Mouse (Mus musculus): Measurements from ENCODE around the gene Krtap4-1. TPM values are rescaled to one million over a fixed set of nuclear protein-coding genes. Genes with fewer than 3 reads are reported as not detected.
"Not testable (repeated sequence)": the region's sequence is repeated elsewhere in the genome, so short reads cannot be mapped to it uniquely, and the experiment has no call there.

The Krtap4-1 gene
- polyA plus RNA-seq, 1 experiment from 2014 or later, result not detected

DNA sequence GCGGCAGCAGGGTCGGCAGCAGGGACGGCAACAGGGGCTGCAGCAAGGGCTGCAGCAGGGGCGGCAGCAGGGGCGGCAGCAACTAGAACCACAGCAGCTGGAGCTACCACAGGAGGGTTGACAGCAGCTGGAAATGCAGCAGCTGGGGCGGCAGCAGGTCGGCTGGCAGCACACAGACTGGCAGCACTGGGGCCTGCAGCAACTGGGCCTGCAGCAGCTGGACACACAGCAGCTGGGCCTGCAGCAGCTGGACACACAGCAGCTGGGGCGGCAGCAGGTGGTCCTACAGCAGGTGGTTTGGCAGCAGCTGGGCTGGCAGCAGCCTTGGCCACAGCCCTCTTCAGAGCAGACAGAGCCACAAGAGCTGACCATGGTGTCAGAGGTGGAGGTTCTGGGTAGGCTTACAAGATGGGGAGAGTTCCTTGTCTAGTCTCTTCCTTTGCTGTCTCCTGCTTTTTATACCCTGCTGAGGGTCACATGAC lies 6.7 kb upstream of the Krtap4-1 start, which contains the start of gene Krtap4-2:
Gene Krtap4-2, minus strand, starts transcription at position 432 of the 482 bp plus-strand sequence.
- no peak within 1 kb of the TSS for H3K9ac ChIP-seq
- H3K36me3 ChIP-seq, result no peaks in the 10 kb centered on the region
- H3K4me3 ChIP-seq, result no peak within 1 kb of the TSS
- 36% methylated on average over 8 of the region's 8 CpGs for WGBS
- H3K4me1 ChIP-seq, result no peaks in the 10 kb centered on the region
- no peaks in the 10 kb centered on the region for H3K9me3 ChIP-seq
- H3K4me2 ChIP-seq (replicated peaks), result no peak within 1 kb of the TSS
- no peak within 1 kb of the TSS for H3K27ac ChIP-seq
- no peaks in the 10 kb centered on the region; the same call in 1 of the 2 replicates for H3K27me3 ChIP-seq
- no peak for ATAC-seq (ENCODE audit: insufficient number of reproducible peaks, insufficient read depth, low FRiP score, low TSS enrichment)

DNA sequence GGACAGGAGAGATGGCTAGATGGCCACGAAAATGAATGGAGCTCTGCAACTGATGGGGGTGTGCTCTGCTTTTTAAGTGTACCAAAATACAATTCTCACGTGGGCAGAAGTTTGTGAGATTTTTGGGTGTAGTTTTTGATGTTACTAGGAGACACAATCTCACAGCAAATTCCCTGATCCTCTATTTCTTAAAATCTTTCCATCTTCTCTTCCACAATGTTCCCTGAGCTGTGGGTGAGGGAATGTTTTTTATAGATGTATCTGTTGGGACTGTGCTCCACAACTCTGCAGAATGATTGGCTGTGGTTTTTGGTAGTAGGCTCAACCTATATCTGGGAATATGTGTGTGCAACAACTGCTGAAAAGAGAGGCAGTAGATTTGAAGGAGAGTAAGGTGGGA lies 5.3 kb upstream of the Krtap4-1 start:
- no peak overlapping the region for H3K4me3 ChIP-seq
- H3K4me1 ChIP-seq, result no peaks in the 10 kb centered on the region
- no peak overlapping the region for H3K27ac ChIP-seq
- no peaks in the 10 kb centered on the region for H3K9me3 ChIP-seq
- whole genome bisulfite sequencing, result 64% methylated on average over 2 of the region's 2 CpGs
- no peak overlapping the region for H3K9ac ChIP-seq
- no peaks in the 10 kb centered on the region for H3K36me3 ChIP-seq
- H3K4me2 ChIP-seq (replicated peaks), result no peak overlapping the region
- no peaks in the 10 kb centered on the region; the same call in 1 of the 2 replicates for H3K27me3 ChIP-seq
- ATAC-seq (ENCODE audit: insufficient number of reproducible peaks, insufficient read depth, low FRiP score, low TSS enrichment), result no peak

- no peak for ATAC-seq (ENCODE audit: insufficient number of reproducible peaks, insufficient read depth, low FRiP score, low TSS enrichment)
- WGBS, result 72% methylated on average over 3 of the region's 3 CpGs
- no peak overlapping the region for H3K4me3 ChIP-seq
- H3K27me3 ChIP-seq, result no peaks in the 10 kb centered on the region; the same call in 1 of the 2 replicates
- H3K27ac ChIP-seq, result no peak overlapping the region
- H3K36me3 ChIP-seq, result no peaks in the 10 kb centered on the region
- no peaks in the 10 kb centered on the region for H3K4me1 ChIP-seq
- H3K9me3 ChIP-seq, result no peaks in the 10 kb centered on the region
- no peak overlapping the region for H3K9ac ChIP-seq
- H3K4me2 ChIP-seq (replicated peaks), result no peak overlapping the region
Measured at GRCm38 (mm10) chr11:99630890-99631289, 2.9 kb upstream of the Krtap4-1 start.

GRCm38 (mm10) chr11:99620335-99620734 lies 7.7 kb downstream of the Krtap4-1 start, which contains the start of gene Gm11562:
Gene Gm11562 (minus strand): TSS chr11:99620435.
- Histone ChIP-seq H3K4me3 (no peak within 1 kb of the TSS), H3K9ac (no peak within 1 kb of the TSS), H3K9me3 (no peaks in the 10 kb centered on the region), H3K27me3 (no peaks in the 10 kb centered on the region), H3K27ac (no peak within 1 kb of the TSS), H3K36me3 (no peaks in the 10 kb centered on the region), H3K4me1 (no peaks in the 10 kb centered on the region), H3K4me2 (replicated peaks) (no peak within 1 kb of the TSS)
- 86% methylated on average over 2 of the region's 2 CpGs for WGBS
- ATAC-seq (ENCODE audit: insufficient number of reproducible peaks, insufficient read depth, low FRiP score, low TSS enrichment), result no peak

DNA sequence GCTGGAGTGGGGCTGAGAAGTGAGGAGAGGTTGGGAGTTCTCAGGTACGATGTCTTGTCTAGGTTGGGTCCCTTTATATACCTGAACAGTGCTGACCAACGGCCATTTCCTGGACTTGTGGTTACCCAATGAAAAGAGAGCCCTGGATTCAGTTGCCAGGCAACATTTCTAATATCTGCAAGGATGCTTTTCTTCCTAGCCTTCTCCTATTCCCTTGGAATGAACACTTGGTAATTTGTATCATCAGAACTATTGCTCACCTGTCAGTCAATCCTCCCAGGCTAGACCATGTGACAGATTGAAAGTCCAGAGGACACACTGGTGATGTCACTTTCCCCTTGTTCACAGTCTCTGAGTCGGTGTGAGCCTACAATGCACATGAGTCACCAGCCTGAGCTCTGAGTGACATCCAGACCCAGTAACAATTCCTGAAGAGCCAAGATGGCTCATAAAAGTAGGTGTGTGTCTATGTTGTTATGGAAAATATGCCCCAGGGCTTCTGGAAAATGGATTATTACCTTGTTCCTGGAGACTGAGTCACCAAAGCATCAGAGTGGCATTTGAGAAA lies 13.2 kb downstream of the Krtap4-1 start, which contains the start of gene Krtap2-4:
Gene Krtap2-4, minus strand, starts transcription at position 51 of the 568 bp plus-strand sequence.
- Histone ChIP-seq H3K36me3 (no peaks in the 10 kb centered on the region), H3K4me3 (no peak within 1 kb of the TSS), H3K9ac (no peak within 1 kb of the TSS), H3K27me3 (no peaks in the 10 kb centered on the region), H3K27ac (no peak within 1 kb of the TSS), H3K4me2 (replicated peaks) (no peak within 1 kb of the TSS), H3K4me1 (no peaks in the 10 kb centered on the region), H3K9me3 (no peaks in the 10 kb centered on the region)
- ATAC-seq (ENCODE audit: insufficient number of reproducible peaks, insufficient read depth, low FRiP score, low TSS enrichment), result no peak
- WGBS, result 82% methylated on average over 3 of the region's 3 CpGs

DNA sequence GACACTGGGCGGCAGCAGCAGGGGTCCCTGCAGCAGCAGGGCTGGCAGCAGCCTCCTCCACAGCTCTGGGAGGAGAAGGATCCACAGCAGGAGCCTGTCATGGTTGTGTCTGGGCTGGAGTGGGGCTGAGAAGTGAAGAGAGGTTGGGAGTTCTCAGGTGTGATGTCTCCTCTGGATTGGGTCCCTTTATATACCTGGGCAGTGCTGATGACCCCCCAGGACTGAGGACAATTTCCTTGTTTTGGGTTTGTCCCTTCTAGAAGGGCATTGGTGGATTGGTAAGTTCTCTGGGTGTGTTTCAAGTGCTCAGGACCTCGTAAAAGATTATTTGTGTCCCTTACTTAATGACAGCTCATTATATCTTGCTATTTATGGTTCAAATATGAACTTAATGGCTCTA lies 17.9 kb downstream of the Krtap4-1 start, which contains the start of gene Gm11937:
Gene Gm11937, minus strand, starts transcription at position 101 of the 400 bp plus-strand sequence.
- H3K4me1 ChIP-seq; H3K9me3 ChIP-seq; H3K36me3 ChIP-seq; H3K27ac ChIP-seq; H3K27me3 ChIP-seq; H3K4me3 ChIP-seq; ATAC-seq (ENCODE audit: insufficient number of reproducible peaks, insufficient read depth, low FRiP score, low TSS enrichment); H3K9ac ChIP-seq; H3K4me2 ChIP-seq (replicated peaks): not testable (repeated sequence)
- WGBS, result 74% methylated on average over 1 of the region's 2 CpGs

DNA sequence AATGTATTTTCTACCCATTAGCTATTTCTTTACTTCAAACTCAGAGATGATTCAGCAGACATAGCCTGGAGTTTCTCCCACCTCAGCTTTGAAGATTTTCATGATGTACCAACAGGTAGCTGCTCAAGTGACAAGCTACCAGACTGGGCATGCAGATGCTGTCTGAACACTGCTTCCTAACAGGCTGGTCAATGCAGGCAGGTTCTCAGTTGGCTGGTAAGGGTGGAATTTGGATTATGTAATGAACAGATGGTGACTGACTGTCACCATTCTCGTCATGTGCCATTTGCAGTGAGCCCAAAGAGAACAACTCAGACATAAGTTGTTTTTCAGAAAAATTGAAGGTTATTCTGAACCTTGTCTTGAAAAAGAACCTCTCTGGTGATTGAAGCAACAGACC lies 18.9 kb downstream of the Krtap4-1 start:
- H3K4me2 ChIP-seq (replicated peaks), result no peak overlapping the region
- H3K4me3 ChIP-seq, result no peak overlapping the region
- no peak overlapping the region for H3K27ac ChIP-seq
- WGBS, result 68% methylated on average over 1 of the region's 1 CpGs
- no peaks in the 10 kb centered on the region for H3K36me3 ChIP-seq
- no peak overlapping the region for H3K9ac ChIP-seq
- H3K9me3 ChIP-seq, result no peaks in the 10 kb centered on the region
- no peaks in the 10 kb centered on the region for H3K27me3 ChIP-seq
- H3K4me1 ChIP-seq, result no peaks in the 10 kb centered on the region
- no peak for ATAC-seq (ENCODE audit: insufficient number of reproducible peaks, insufficient read depth, low FRiP score, low TSS enrichment)

GRCm38 (mm10) chr11:99603208-99603607 lies 24.8 kb downstream of the Krtap4-1 start, which contains the start of gene Gm11938:
Gene Gm11938 (minus strand): TSS chr11:99603308.
- 88% methylated on average over 1 of the region's 1 CpGs for WGBS
- H3K27me3 ChIP-seq; H3K4me3 ChIP-seq; ATAC-seq (ENCODE audit: insufficient number of reproducible peaks, insufficient read depth, low FRiP score, low TSS enrichment); H3K36me3 ChIP-seq; H3K4me1 ChIP-seq; H3K4me2 ChIP-seq (replicated peaks); H3K9me3 ChIP-seq; H3K9ac ChIP-seq; H3K27ac ChIP-seq: not testable (repeated sequence)

DNA sequence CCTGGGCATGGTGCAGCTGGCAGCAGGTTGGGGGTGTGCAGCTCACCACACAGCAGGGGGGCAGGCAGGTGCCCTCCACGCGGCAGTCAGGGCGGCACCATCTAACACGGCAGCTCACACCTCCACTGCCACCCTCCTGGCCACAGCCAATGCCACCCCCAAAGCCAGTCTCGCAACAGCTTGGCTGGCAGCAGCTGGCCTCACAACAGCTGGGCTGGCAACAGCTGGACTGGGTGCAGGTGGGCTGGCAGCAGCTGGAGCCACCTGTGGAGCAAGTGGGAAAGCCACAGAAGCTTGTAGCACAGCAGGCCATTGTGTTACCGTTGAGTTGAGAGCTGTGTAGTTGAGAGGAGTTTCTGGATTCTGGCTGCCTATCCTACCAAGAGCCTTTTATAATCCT lies 30.3 kb downstream of the Krtap4-1 start, which contains the start of gene Krtap9-3:
Gene Krtap9-3, minus strand, starts transcription at position 364 of the 400 bp plus-strand sequence.
- not testable (repeated sequence) for H3K27ac ChIP-seq; H3K27me3 ChIP-seq; H3K4me3 ChIP-seq; H3K9ac ChIP-seq; H3K4me1 ChIP-seq; ATAC-seq (ENCODE audit: insufficient number of reproducible peaks, insufficient read depth, low FRiP score, low TSS enrichment); H3K4me2 ChIP-seq (replicated peaks); H3K36me3 ChIP-seq; H3K9me3 ChIP-seq
- WGBS, result 79% methylated on average over 6 of the region's 6 CpGs

DNA sequence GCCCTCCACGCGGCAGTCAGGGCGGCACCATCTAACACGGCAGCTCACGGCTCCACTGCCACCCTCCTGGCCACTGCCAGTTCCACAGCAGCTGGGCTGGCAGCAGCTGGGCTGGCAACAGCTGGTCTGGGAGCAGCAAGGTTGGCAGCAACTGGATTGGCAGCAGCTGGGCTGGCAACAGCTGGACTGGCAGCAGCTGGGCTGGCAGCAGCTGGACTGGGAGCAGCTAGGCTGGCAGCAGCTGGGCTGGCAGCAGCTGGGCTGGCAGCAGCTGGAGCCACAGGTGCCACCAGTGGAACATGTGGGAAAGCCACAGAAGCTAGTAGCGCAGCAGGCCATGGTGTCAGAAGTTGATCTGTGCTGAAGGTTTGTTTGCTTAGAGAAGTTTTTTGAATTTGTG lies 37.1 kb downstream of the Krtap4-1 start, which contains the start of gene Krtap1-3:
Gene Krtap1-3, minus strand, starts transcription at position 359 of the 400 bp plus-strand sequence.
- Histone ChIP-seq H3K27ac (no peak within 1 kb of the TSS), H3K9me3 (no peaks in the 10 kb centered on the region), H3K4me1 (no peaks in the 10 kb centered on the region), H3K36me3 (no peaks in the 10 kb centered on the region), H3K9ac (no peak within 1 kb of the TSS), H3K27me3 (0 out of 2 replicates have a peak, but pooled peaks cover 3% of the 10 kb centered on the region), H3K4me2 (replicated peaks) (no peak within 1 kb of the TSS), H3K4me3 (no peak within 1 kb of the TSS)
- 85% methylated on average over 6 of the region's 6 CpGs for WGBS
- ATAC-seq (ENCODE audit: insufficient number of reproducible peaks, insufficient read depth, low FRiP score, low TSS enrichment), result no peak

- ATAC-seq (ENCODE audit: insufficient number of reproducible peaks, insufficient read depth, low FRiP score, low TSS enrichment), result no peak
- H3K36me3 ChIP-seq, result no peaks in the 10 kb centered on the region
- 90% methylated on average over 7 of the region's 7 CpGs for WGBS
Measured at GRCm38 (mm10) chr11:99585096-99585495, 42.9 kb downstream of the Krtap4-1 start.

GRCm38 (mm10) chr11:99583245-99583704 lies 44.8 kb downstream of the Krtap4-1 start, which contains the start of gene Krtap1-4:
Gene Krtap1-4 (minus strand): TSS chr11:99583654.
- WGBS, result 72% methylated on average over 5 of the region's 5 CpGs
- Histone ChIP-seq H3K27me3 (no peaks in the 10 kb centered on the region), H3K9me3 (no peaks in the 10 kb centered on the region), H3K4me2 (replicated peaks) (no peak within 1 kb of the TSS), H3K4me3 (no peak within 1 kb of the TSS), H3K27ac (no peak within 1 kb of the TSS), H3K9ac (no peak within 1 kb of the TSS), H3K4me1 (no peaks in the 10 kb centered on the region), H3K36me3 (no peaks in the 10 kb centered on the region)
- ATAC-seq (ENCODE audit: insufficient number of reproducible peaks, insufficient read depth, low FRiP score, low TSS enrichment), result no peak

More at GRCm38 (mm10) chr11:99585096-99585495, 42.9 kb downstream of the Krtap4-1 start:
- Histone ChIP-seq H3K4me3 (no peak overlapping the region), H3K4me2 (replicated peaks) (no peak overlapping the region), H3K9me3 (no peaks in the 10 kb centered on the region), H3K27me3 (no peaks in the 10 kb centered on the region), H3K27ac (no peak overlapping the region), H3K4me1 (no peaks in the 10 kb centered on the region), H3K9ac (no peak overlapping the region)
